Mouse (Mus musculus) liver, embryonic 16.5 days (tissue): ENCODE measurements around the gene Nacad. TPM values are rescaled to one million over a fixed set of nuclear protein-coding genes. Genes with fewer than 3 reads are reported as not detected.

Source experiments
- ATAC-seq: fragments of 200-750 bp; cut with Nextera tagmentation; 2 replicates; pipeline ENCODE4 v1.8.0; 2017; ENCODE audit warnings: low read depth, mild to moderate bottlenecking, moderate number of reproducible peaks, moderate library complexity
- H3K27ac ChIP-seq: fragments of 300-500 bp; sonication (generic); 2 replicates; pipeline ENCODE4 v1.5.1; 2014; ENCODE audit warnings: mild to moderate bottlenecking, low read length
- H3K27me3 ChIP-seq: fragments of 300-500 bp; sonication (generic); 2 replicates; pipeline ENCODE4 v1.6.1; 2014; ENCODE audit warnings: low read depth, low read length, mixed read lengths; ENCODE audit not compliant: control insufficient read depth, insufficient read depth
- H3K36me3 ChIP-seq: fragments of 300-500 bp; sonication (generic); 2 replicates; pipeline ENCODE4 v1.6.1; 2014; ENCODE audit warnings: mild to moderate bottlenecking; ENCODE audit not compliant: control insufficient read depth, insufficient read depth
- H3K4me1 ChIP-seq: fragments of 300-500 bp; sonication (generic); 2 replicates; pipeline ENCODE4 v1.6.1; 2014; ENCODE audit warnings: low read depth, low read length, mixed read lengths; ENCODE audit not compliant: control insufficient read depth
- H3K4me2 ChIP-seq: fragments of 300-500 bp; sonication (generic); 2 replicates; pipeline ENCODE4 v1.6.1; 2014; ENCODE audit warnings: low read depth, low read length, mixed read lengths
- H3K4me3 ChIP-seq: fragments of 300-500 bp; sonication (generic); 2 replicates; pipeline ENCODE4 v1.5.1; 2014; ENCODE audit warnings: low read depth, mild to moderate bottlenecking, low read length
- H3K9ac ChIP-seq: fragments of 300-500 bp; sonication (generic); 2 replicates; pipeline ENCODE4 v1.6.1; 2014; ENCODE audit warnings: low read depth, low read length
- H3K9me3 ChIP-seq: fragments of 300-500 bp; sonication (generic); replicated peaks from 2 replicates; pipeline ENCODE4 v1.6.1; 2016; ENCODE audit warnings: low read length; ENCODE audit not compliant: control insufficient read depth
- WGBS: fragments of 180-500 bp; shearing (Covaris S2); extraction: QIAGEN DNeasy Blood & Tissue Kit; methylation state at CpG from one replicate; pipeline ENCODE4 v1.1.7; 2014; ENCODE audit not compliant: insufficient replicate concordance; 5-methylcytosine and 5-hydroxymethylcytosine counted together
- polyA plus RNA-seq: library from polyadenylated mRNA; unstranded; fragments of >200 nt; fragmentation: Nextera tagmentation; extraction: Ambion mirVana; gene quantifications from 2 replicates; pipeline ENCODE4 v1.2.1, GENCODE M21; 2015

The Nacad gene
- polyA plus RNA-seq, 1 experiment from 2014 or later = 3.6 TPM

DNA sequence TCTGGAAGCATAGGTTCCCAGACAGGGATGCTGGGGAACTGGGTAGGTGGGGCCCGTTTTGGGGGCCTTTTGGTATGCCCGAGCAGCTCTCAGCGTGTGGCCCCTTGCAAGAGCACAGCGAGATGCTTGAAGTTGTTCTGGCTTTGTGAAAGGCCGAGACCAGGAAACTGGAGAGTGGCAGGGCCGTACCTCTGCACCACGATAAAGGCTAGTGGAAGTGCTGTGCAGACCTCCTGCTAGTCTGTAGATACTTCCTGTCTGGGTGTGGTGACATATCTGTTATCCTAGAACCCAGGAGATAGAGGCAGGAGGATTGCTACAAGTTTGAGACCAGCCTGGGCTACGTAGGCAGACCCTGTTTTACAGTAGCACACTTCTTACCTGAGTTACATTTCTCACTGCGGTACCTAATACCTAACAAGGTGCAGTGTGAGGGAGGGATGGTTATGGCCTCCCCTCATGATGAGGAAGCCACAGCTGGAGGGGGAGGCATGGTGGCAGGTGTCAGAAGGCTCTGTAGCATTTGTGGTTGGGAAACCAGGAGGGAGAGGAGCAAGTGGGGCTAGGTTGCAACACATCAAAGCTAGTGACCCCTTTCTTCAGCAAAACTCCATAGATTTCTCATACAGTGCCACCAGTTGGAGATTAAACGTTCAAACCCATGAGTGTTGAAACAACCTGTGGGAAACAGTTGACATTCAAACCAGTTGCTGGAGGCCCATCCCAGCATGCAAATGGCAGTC is 14.7 kb downstream of the Nacad start:
- H3K9me3 ChIP-seq = no peaks in the 10 kb centered on the region
- no peaks in the 10 kb centered on the region for H3K27me3 ChIP-seq
- peaks cover 45% of the 10 kb centered on the region for H3K36me3 ChIP-seq
- H3K4me2 ChIP-seq = peak overlapping the region; percentile 54
- H3K4me1 ChIP-seq = peaks cover 78% of the 10 kb centered on the region
- 28% methylated on average over 10 of the region's 10 CpGs for WGBS
- ATAC-seq = peak; percentile 83
- peak overlapping the region; percentile 36; the same call in 1 of the 2 replicates for H3K9ac ChIP-seq
- H3K27ac ChIP-seq = peak overlapping the region; percentile 88
- 0 out of 2 replicates have a peak overlapping the region, but pooled peaks have one; percentile 2 for H3K4me3 ChIP-seq

DNA sequence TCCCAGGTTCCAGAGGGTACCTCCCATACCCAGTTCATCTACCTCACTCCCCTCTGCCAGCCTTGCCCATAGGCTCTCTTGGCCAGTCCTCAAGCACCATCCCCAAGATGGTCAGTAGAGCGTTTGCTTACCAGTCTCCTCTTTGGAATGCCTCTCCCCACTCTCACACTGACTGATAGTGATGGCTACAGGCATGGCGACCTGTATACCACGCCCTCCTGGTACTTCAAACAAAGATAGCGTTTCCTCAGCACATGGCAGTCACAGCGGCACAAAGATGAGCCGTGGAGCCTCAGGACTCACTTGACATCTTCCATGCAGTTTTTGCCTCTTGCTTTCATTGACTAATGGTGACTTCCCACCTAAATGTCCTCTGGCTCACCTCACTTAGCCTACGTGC is 16.0 kb downstream of the Nacad start:
- Histone ChIP-seq H3K9me3 (no peaks in the 10 kb centered on the region), H3K4me1 (peaks cover 72% of the 10 kb centered on the region), H3K36me3 (peaks cover 41% of the 10 kb centered on the region), H3K27me3 (no peaks in the 10 kb centered on the region), H3K9ac (peak overlapping the region; percentile 39; the same call in 1 of the 2 replicates), H3K4me2 (peak overlapping the region; percentile 40; the same call in 1 of the 2 replicates), H3K27ac (peak overlapping the region; percentile 88), H3K4me3 (no peak overlapping the region)
- ATAC-seq = peak; percentile 77
- 39% methylated on average over 7 of the region's 7 CpGs for WGBS

DNA sequence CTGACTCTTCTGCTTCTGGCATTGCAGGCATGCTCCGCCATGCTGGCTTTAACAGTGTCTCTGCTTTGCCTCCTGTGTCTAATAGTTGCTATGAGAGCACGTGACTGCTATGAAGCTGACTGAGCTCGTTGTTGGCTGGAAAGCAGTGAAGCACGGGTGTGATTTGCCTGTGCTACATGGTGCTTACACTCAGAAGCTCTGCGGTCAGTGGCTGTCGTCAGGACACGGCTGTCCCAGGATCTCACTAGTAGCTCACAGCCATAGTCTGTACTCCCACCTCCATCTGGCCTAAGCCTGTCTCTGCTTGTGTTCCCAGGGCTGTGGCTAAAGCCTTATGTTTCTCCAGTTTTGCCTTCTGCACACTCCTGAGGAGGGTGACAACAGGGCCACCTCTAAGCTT is 17.6 kb downstream of the Nacad start:
- 83% methylated on average over 7 of the region's 7 CpGs for WGBS
- no peak overlapping the region for H3K4me3 ChIP-seq
- peaks cover 60% of the 10 kb centered on the region for H3K4me1 ChIP-seq
- no peak for ATAC-seq
- no peaks in the 10 kb centered on the region for H3K27me3 ChIP-seq
- H3K27ac ChIP-seq = peak overlapping the region; percentile 9; the same call in 1 of the 2 replicates
- no peak overlapping the region for H3K4me2 ChIP-seq
- no peaks in the 10 kb centered on the region for H3K9me3 ChIP-seq
- no peak overlapping the region for H3K9ac ChIP-seq
- peaks cover 26% of the 10 kb centered on the region for H3K36me3 ChIP-seq

DNA sequence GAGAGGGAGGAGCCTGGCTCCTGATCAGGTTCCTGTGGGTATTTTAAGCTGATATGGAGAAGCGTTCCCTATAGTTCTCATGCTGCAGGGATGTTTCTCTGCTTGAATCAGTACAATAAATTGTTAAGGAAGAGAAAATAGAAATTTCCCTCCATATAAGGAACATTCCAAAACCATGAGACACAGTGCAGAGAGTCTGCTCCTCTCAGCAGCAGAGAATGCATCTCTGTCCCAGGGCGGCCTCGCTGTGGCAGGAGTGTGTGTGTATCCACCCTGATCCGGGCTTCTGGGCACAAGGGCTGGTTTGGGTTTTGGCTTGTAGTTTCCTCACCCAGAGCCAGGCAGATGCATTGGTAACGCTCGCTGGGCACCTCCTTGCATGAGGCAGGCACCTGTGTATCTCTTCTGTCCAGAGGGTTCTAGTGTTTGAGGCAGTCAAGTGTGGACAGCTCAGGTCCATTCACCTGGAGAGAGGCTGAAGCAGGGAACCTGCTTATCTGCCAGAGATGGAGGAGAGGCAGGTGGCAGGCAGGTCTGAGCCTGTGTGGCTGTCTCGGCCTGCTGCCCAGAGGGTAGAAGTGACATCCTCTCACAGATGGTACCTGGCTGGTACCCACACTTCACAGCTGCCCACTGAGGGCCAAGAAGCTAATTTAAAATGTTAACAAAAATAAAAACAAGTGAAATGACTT is 18.5 kb downstream of the Nacad start:
- no peak for ATAC-seq
- 82% methylated on average over 7 of the region's 7 CpGs for WGBS
- H3K36me3 ChIP-seq = peaks cover 17% of the 10 kb centered on the region
- no peak overlapping the region for H3K4me3 ChIP-seq
- no peak overlapping the region for H3K4me2 ChIP-seq
- H3K9ac ChIP-seq = no peak overlapping the region
- H3K9me3 ChIP-seq = no peaks in the 10 kb centered on the region
- no peaks in the 10 kb centered on the region for H3K27me3 ChIP-seq
- peaks cover 57% of the 10 kb centered on the region for H3K4me1 ChIP-seq
- peak overlapping the region; percentile 46 for H3K27ac ChIP-seq

DNA sequence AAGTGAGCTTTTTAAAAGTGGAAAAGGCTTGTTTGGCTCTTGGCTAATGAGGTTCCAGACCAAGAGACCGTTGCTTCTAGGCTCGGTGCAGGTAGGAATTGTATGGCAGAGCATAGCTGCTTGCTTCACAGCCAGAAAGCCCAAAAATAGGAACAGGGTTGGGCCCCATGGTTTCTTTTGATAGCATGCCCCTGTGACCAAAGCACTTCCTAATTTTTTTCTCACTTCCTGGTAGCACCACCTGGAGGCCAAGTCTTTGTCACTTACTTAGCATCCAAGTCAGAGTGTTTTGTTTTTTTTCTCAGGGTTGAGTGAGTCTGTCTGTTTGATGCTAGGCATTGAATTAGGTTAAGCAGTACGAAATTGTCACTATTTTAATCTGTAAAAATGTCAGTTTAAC is 19.2 kb downstream of the Nacad start:
- peak overlapping the region; percentile 46 for H3K27ac ChIP-seq
- WGBS = 31% methylated on average over 3 of the region's 3 CpGs
- H3K27me3 ChIP-seq = no peaks in the 10 kb centered on the region
- H3K9ac ChIP-seq = no peak overlapping the region
- peaks cover 13% of the 10 kb centered on the region for H3K36me3 ChIP-seq
- H3K4me2 ChIP-seq = no peak overlapping the region
- H3K9me3 ChIP-seq = no peaks in the 10 kb centered on the region
- ATAC-seq = no peak
- peaks cover 50% of the 10 kb centered on the region for H3K4me1 ChIP-seq
- H3K4me3 ChIP-seq = no peak overlapping the region

DNA sequence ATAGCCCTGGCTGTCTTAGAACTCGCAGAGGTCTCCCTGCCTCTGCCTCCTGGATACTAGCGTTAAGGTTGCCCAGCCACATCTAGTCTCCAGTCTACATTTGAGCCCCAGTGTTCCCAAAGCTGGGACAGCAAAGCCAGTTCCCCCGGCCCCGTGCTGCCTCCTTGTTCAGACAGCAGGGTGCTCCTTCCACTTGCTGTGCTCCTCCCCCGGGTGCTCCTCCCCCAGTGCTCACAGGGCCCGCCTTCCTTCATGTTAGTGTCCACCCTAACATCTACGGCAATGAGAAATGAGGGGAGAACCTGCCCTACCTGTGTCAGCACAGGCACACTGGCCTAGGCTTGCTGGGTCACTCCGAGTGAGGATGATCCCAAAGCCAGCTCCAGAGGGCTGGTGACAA is 20.1 kb downstream of the Nacad start:
- ATAC-seq = no peak

DNA sequence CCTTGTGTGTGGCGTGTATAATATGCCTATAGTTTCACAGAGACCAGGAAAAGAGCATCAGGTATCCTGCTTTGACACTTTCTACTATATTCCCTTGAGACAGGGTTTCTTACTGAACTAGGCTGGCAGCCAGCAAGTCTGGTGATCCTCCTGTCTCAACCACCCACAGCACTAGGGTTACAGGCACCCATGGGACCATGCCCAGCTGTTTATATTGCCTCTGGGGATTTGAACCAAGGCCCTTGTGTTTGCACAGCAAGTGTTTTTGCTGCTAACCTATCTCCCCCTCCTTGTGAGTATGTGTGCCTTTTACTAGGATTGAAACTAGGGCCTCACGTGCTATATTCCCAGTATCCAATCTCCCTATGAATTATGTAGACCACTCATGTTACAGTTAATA is 24.3 kb downstream of the Nacad start:
- no peak for ATAC-seq
- H3K27me3 ChIP-seq = no peaks in the 10 kb centered on the region
- H3K4me1 ChIP-seq = peaks cover 11% of the 10 kb centered on the region
- 62% methylated on average over 2 of the region's 2 CpGs for WGBS
- no peaks in the 10 kb centered on the region for H3K36me3 ChIP-seq
- no peak overlapping the region for H3K9ac ChIP-seq
- no peak overlapping the region for H3K27ac ChIP-seq
- H3K9me3 ChIP-seq = no peaks in the 10 kb centered on the region
- H3K4me3 ChIP-seq = no peak overlapping the region
- H3K4me2 ChIP-seq = no peak overlapping the region

More for the DNA sequence above, 20.1 kb downstream of the Nacad start:
- H3K36me3 ChIP-seq = peaks cover 12% of the 10 kb centered on the region
- H3K4me3 ChIP-seq = no peak overlapping the region
- no peak overlapping the region for H3K4me2 ChIP-seq
- peaks cover 41% of the 10 kb centered on the region for H3K4me1 ChIP-seq
- WGBS = 76% methylated on average over 8 of the region's 8 CpGs
- H3K9me3 ChIP-seq = no peaks in the 10 kb centered on the region
- peak overlapping the region; percentile 36; the same call in 1 of the 2 replicates for H3K27ac ChIP-seq
- H3K27me3 ChIP-seq = no peaks in the 10 kb centered on the region
- H3K9ac ChIP-seq = no peak overlapping the region

DNA sequence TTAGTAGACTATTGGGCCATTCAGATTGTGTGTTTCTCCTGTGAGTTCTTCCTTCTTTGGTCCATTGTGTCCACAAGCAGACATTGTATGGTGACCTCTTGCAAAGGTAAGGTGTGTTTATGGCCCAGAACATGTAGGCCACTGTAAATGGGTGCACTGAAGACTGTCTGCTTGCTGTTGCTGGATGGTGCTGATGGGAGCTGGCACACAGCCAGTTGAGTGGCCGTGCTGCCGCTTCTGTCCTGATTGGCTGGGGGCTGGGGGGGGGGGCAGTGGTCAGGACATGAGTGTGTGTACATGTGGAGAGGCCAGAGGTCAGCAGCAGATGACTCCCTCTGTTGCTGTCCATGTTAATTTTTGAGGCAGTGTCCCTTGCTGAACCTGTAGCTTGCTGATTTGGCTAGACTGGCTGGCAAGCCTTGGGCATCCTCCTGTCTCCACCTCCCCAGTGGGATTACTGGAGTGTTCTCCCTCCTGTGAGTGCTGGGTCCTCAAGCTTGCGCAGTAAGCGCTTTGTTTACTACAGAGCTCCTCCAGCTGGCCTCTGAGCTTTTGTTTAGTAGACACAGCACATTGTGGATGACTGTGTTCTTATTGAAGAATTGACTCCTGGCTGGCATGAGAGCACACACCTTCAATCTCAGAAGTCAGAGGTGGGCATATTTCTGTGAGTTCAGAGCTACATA is 25.6 kb downstream of the Nacad start:
- H3K27me3 ChIP-seq = no peaks in the 10 kb centered on the region
- H3K36me3 ChIP-seq = no peaks in the 10 kb centered on the region
- no peaks in the 10 kb centered on the region for H3K9me3 ChIP-seq
- H3K9ac ChIP-seq = no peak overlapping the region
- H3K4me2 ChIP-seq = no peak overlapping the region
- ATAC-seq = no peak
- H3K27ac ChIP-seq = no peak overlapping the region
- WGBS = 85% methylated on average over 4 of the region's 4 CpGs
- no peak overlapping the region for H3K4me3 ChIP-seq
- no peaks in the 10 kb centered on the region; the same call in none of the 2 replicates for H3K4me1 ChIP-seq
